Mouse (Mus musculus): Measurements from ENCODE around the gene Tmem203. TPM values are rescaled to one million over a fixed set of nuclear protein-coding genes. Genes with fewer than 3 reads are reported as not detected.

Tmem203 gene
- polyA plus RNA-seq, 2 experiments: 8.8 TPM

DNA sequence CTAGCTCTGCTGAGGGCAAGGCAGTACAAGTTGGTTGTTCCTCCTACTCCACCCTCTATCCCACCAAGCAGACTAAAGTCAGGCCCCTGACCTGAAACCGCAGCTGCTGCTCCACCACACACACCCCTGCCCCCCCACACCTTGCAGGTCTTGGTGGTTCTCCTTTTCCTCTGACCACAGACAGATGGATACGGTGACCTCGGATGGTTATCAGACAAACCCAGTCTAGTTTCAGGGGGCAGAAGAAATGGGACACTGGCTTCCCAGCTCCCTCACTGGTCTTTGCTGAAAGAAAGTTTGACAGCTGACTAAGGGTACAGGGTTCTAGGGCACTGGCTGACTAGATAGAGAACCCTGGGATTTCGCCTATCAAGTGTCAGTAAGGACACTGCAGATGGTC, 21.8 kb upstream of the Tmem203 start:
- no peaks in the 10 kb centered on the region for H3K36me3 ChIP-seq (replicated peaks; ENCODE audit: control insufficient read depth, insufficient read depth, low read depth)
- no peak for ATAC-seq (ENCODE audit: insufficient read depth)
- H3K4me2 ChIP-seq (ENCODE audit: low read depth): no peak overlapping the region
- no peak overlapping the region; the same call in 1 of the 2 replicates for H3K9ac ChIP-seq (replicated peaks)
- H3K4me3 ChIP-seq (ENCODE audit: insufficient read depth in 1 of 2, low read depth in 2 of 2, low read length in 2 of 2): no peak overlapping the region
- H3K4me1 ChIP-seq (replicated peaks; ENCODE audit: control insufficient read depth in 2 of 2, insufficient read depth in 2 of 2, low read length in 1 of 2): peaks cover 0 to 6% of the 10 kb centered on the region in 2 experiments; a peak in 1 of 4 replicates
- H3K27ac ChIP-seq: no peak overlapping the region
- H3K9me3 ChIP-seq (ENCODE audit: control insufficient read depth, low read length): no peaks in the 10 kb centered on the region
- TF ChIP-seq EP300 (IDR thresholded peaks at IDR 0.05; ENCODE audit: low read depth): no peak
- no peak for TF ChIP-seq CTCF (IDR thresholded peaks at IDR 0.05; ENCODE audit: low read depth)
- DNase-seq (ENCODE audit: low read depth in 3 of 3, low spot score in 3 of 3): no peak
- 7% methylated on average over 4 of the region's 4 CpGs for WGBS (ENCODE audit: insufficient replicate concordance)
- no peaks in the 10 kb centered on the region for H3K27me3 ChIP-seq (ENCODE audit: control insufficient read depth, insufficient read depth, low read length)

DNA sequence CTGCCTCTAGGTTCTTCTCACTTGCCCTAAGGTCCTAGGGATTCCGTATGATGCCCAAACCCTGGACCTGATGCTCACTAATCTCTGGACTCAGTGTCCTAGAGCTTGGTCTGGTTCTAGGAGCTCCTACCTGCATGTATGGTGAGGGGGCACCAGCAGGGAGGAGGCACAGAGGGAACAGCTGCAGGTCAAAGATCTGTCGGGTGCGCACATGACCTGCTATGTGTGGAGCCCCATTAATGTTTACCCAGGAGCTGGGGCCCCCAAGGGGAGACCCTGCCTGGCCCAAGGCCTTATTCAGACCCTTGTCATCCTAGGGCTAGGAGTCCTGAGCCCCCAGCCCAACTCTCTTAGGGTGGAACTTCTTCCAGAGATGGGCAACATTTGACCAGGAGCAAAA, 21.2 kb upstream of the Tmem203 start, which contains the start of gene Slc34a3:
Gene Slc34a3, minus strand, starts transcription at position 315 of the 400 bp plus-strand sequence.
- Histone ChIP-seq H3K36me3 (replicated peaks; ENCODE audit: control insufficient read depth, insufficient read depth, low read depth) (no peaks in the 10 kb centered on the region), H3K27me3 (ENCODE audit: control insufficient read depth, insufficient read depth, low read length) (no peaks in the 10 kb centered on the region), H3K9me3 (ENCODE audit: control insufficient read depth, low read length) (no peaks in the 10 kb centered on the region), H3K4me1 (replicated peaks; ENCODE audit: control insufficient read depth in 2 of 2, insufficient read depth in 2 of 2, low read length in 1 of 2) (peaks cover 0 to 5% of the 10 kb centered on the region in 2 experiments; a peak in 1 of 4 replicates), H3K4me2 (ENCODE audit: low read depth) (no peak within 1 kb of the TSS), H3K27ac (no peak within 1 kb of the TSS), H3K9ac (replicated peaks) (no peak within 1 kb of the TSS; the same call in 1 of the 2 replicates), H3K4me3 (ENCODE audit: insufficient read depth in 1 of 2, low read depth in 2 of 2, low read length in 2 of 2) (no peak within 1 kb of the TSS)
- DNase-seq (ENCODE audit: low read depth in 3 of 3, low spot score in 3 of 3) (no peak), ATAC-seq (ENCODE audit: insufficient read depth) (no peak)
- TF ChIP-seq CTCF (IDR thresholded peaks at IDR 0.05; ENCODE audit: low read depth): no peak
- no peak for TF ChIP-seq EP300 (IDR thresholded peaks at IDR 0.05; ENCODE audit: low read depth)
- 68% methylated on average over 3 of the region's 3 CpGs for WGBS (ENCODE audit: insufficient replicate concordance)

DNA sequence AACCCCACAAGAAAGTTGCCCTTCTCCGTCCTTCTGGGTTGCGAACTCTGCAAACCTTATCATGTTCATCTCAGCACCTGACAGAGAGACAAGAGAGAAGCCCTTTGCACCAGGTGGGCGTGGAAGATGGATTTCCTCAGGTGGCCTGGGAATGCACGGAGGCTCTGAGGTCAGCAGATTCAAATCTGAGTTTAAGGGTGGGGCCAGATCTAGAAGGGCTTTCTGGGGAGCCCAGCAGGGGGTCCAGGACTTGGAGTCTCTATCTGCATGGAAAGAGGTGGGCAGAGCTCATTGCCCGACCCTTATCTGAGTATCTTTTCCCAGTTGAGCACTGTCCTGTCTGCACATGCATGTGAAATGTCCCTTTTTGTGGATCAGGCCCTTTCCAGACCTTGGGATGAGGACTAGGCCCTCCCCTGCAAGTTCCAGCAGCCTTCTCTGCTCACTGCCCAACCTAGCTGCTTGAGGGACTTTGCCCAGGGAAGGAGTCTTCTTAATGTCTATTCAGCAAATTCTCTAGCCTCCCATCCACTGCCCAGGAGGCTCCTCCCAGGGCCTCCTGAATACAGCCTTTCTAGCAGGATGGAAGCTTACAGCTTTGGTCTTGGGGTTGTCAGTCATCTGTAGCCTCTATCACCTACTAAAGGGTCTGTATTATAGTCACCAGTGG, 20.6 kb upstream of the Tmem203 start:
- no peaks in the 10 kb centered on the region for H3K36me3 ChIP-seq (replicated peaks; ENCODE audit: control insufficient read depth, insufficient read depth, low read depth)
- no peak for DNase-seq (ENCODE audit: low read depth in 3 of 3, low spot score in 3 of 3)
- no peak for ATAC-seq (ENCODE audit: insufficient read depth)
- TF ChIP-seq EP300 (IDR thresholded peaks at IDR 0.05; ENCODE audit: low read depth): no peak
- TF ChIP-seq CTCF (IDR thresholded peaks at IDR 0.05; ENCODE audit: low read depth): no peak
- H3K4me3 ChIP-seq (ENCODE audit: insufficient read depth in 1 of 2, low read depth in 2 of 2, low read length in 2 of 2): no peak overlapping the region
- no peak overlapping the region for H3K27ac ChIP-seq
- H3K4me2 ChIP-seq (ENCODE audit: low read depth): no peak overlapping the region
- H3K4me1 ChIP-seq (replicated peaks; ENCODE audit: control insufficient read depth in 2 of 2, insufficient read depth in 2 of 2, low read length in 1 of 2): peaks cover 0 to 5% of the 10 kb centered on the region in 2 experiments; a peak in 1 of 4 replicates
- no peaks in the 10 kb centered on the region for H3K9me3 ChIP-seq (ENCODE audit: control insufficient read depth, low read length)
- H3K9ac ChIP-seq (replicated peaks): no peak overlapping the region
- no peaks in the 10 kb centered on the region for H3K27me3 ChIP-seq (ENCODE audit: control insufficient read depth, insufficient read depth, low read length)
- WGBS (ENCODE audit: insufficient replicate concordance): 49% methylated on average over 5 of the region's 5 CpGs

DNA sequence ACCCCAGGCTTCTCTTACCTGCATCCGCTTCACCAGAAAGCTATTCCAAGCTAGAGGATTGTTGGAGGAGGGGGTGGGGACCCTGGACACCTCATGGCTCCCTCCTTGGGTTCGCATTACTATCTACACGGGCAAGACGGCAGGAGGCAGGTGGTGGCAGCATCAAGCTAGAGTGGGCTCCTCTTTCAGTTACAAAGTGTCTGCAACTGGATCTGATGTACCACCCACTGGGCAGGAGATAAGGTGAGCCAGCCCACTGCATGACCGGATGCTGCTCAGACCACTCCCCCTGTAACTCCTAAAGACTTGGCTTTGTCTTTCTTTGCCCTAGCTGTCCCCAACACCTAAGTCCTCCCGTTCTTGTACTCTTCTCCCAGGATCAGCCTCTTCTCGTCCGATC, 18.6 kb upstream of the Tmem203 start, which contains the start of gene Rnf224:
Gene Rnf224, minus strand, starts transcription at position 174 of the 400 bp plus-strand sequence.
- Histone ChIP-seq H3K27me3 (ENCODE audit: control insufficient read depth, insufficient read depth, low read length) (peaks cover 7% of the 10 kb centered on the region), H3K9ac (replicated peaks) (no peak within 1 kb of the TSS), H3K4me1 (replicated peaks; ENCODE audit: control insufficient read depth in 2 of 2, insufficient read depth in 2 of 2, low read length in 1 of 2) (peaks cover 3 to 16% of the 10 kb centered on the region in 2 experiments), H3K4me2 (ENCODE audit: low read depth) (no peak within 1 kb of the TSS), H3K36me3 (replicated peaks; ENCODE audit: control insufficient read depth, insufficient read depth, low read depth) (no peaks in the 10 kb centered on the region), H3K9me3 (ENCODE audit: control insufficient read depth, low read length) (no peaks in the 10 kb centered on the region), H3K4me3 (ENCODE audit: insufficient read depth in 1 of 2, low read depth in 2 of 2, low read length in 2 of 2) (no peak within 1 kb of the TSS), H3K27ac (no peak within 1 kb of the TSS)
- 25% methylated on average over 8 of the region's 8 CpGs for WGBS (ENCODE audit: insufficient replicate concordance)
- TF ChIP-seq CTCF (IDR thresholded peaks at IDR 0.05; ENCODE audit: low read depth) (no peak), EP300 (IDR thresholded peaks at IDR 0.05; ENCODE audit: low read depth) (no peak)
- ATAC-seq (ENCODE audit: insufficient read depth): no peak
- DNase-seq (ENCODE audit: low read depth in 3 of 3, low spot score in 3 of 3): no peak

DNA sequence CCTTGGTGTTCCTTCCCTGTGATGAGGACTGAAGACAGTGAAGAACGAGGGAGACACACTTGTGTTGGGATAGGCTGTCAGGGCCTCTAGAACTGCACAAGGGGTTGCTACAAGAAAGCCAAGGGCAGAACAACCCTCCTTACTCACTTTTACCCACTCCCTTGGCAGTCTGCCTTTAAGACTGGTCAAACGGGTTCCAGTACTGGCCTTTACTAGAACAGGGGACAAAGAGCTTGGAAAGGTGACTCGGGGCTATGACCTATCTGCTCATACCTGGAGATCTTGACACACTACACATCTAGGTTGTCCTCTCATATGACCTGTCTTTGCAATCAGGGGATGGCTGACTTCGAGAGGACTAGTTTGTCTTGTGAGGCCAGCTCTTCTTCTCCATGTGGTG, 17.7 kb upstream of the Tmem203 start:
- Histone ChIP-seq H3K36me3 (replicated peaks; ENCODE audit: control insufficient read depth, insufficient read depth, low read depth) (no peaks in the 10 kb centered on the region), H3K27ac (no peak overlapping the region)

More for the DNA sequence above, 17.7 kb upstream of the Tmem203 start:
- Histone ChIP-seq H3K27me3 (ENCODE audit: control insufficient read depth, insufficient read depth, low read length) (peaks cover 16% of the 10 kb centered on the region), H3K4me1 (replicated peaks; ENCODE audit: control insufficient read depth in 2 of 2, insufficient read depth in 2 of 2, low read length in 1 of 2) (peaks cover 4 to 17% of the 10 kb centered on the region in 2 experiments), H3K4me3 (ENCODE audit: insufficient read depth in 1 of 2, low read depth in 2 of 2, low read length in 2 of 2) (no peak overlapping the region), H3K9ac (replicated peaks) (no peak overlapping the region), H3K4me2 (ENCODE audit: low read depth) (no peak overlapping the region), H3K9me3 (ENCODE audit: control insufficient read depth, low read length) (no peaks in the 10 kb centered on the region)
- ATAC-seq (ENCODE audit: insufficient read depth) (no peak), DNase-seq (ENCODE audit: low read depth in 3 of 3, low spot score in 3 of 3) (no peak)
- TF ChIP-seq EP300 (IDR thresholded peaks at IDR 0.05; ENCODE audit: low read depth) (no peak), CTCF (IDR thresholded peaks at IDR 0.05; ENCODE audit: low read depth) (no peak)
- 54% methylated on average over 4 of the region's 4 CpGs for WGBS (ENCODE audit: insufficient replicate concordance)

All from liver, embryonic 14.5 days (tissue).